Mouse (Mus musculus) liver, embryonic 18 days (tissue): Measurements from ENCODE around the gene Rnase9. TPM values are rescaled to one million over a fixed set of nuclear protein-coding genes. Genes with fewer than 3 reads are reported as not detected.

Experiments
- polyA plus RNA-seq: library from polyadenylated mRNA; depleted of rRNA; stranded (reverse); fragments of >200 nt; gene quantifications from 2 replicates; pipeline ENCODE4 v1.2.3, GENCODE M21; 2012; rRNA removed

Gene Rnase9
- not detected in 2 replicates for polyA plus RNA-seq

GRCm38 (mm10) chr14:51041769-51042168 lies at the start of gene Rnase9:
Rnase9 (minus strand) TSS chr14:51041869.

GRCm38 (mm10) chr14:51074335-51074734 lies 32.7 kb upstream of the Rnase9 start, which contains the start of gene Olfr750:
Olfr750 (minus strand) TSS chr14:51074435.

DNA sequence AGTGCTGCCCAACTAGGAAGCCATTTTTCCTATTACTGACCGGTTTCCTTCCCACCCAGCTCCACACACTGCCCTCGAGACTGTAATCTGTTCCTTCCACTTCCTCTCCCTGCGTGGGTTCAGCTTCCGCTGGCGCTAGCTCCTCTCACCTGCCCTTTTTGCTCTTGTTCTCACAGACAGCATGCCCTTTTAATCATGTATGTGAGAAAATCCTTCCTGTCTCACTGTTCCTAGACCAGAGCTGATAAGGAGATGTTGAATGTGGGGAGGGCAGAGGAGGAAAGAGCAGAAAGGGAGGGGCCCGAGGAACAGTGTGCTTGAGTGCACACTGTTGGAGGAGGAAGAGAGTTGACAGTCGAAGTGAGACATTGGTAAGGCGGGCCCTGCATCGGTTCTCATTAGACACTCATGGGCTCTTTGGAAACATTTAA lies 15.7 kb upstream of the Rnase9 start, which contains the start of gene Rnase12:
Rnase12 (minus strand) TSS at position 261 of the 431 bp plus-strand sequence.

DNA sequence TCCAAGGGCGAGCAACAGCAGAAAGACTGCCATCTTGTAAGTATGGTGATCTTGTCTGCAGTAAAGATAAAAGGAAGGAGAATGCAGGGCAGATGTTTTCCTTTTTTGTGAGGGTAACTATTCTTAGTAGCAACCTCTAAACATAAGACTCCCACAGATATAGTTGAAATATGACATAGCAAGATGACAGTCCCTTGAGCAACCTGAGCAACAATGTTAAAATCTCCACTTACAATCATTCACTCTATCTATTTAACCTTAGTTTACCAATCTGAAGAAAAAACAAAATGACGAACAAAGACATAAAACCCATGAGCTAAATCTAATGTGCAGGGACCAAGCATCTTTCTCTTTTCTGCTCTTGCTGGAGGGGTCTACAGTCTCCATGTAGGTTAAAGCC lies 8.4 kb upstream of the Rnase9 start, which contains the start of gene Rnase11:
Rnase11 (minus strand) TSS at position 101 of the 400 bp plus-strand sequence.

GRCm38 (mm10) chr14:51007152-51007801 lies 34.4 kb downstream of the Rnase9 start, which contains the start of gene Rnase10:
Rnase10 (plus strand) TSS chr14:51007751.

Other genes starting within 250 kb of the Rnase9 start
- not detected in 2 replicates for gene Ccnb1ip1, start 234.1 kb downstream of the Rnase9 start, polyA plus RNA-seq
- 26.4 and 32.7 TPM in 2 replicates for gene Parp2, start 234.0 kb downstream of the Rnase9 start, polyA plus RNA-seq
- gene Tep1, start 171.3 kb downstream of the Rnase9 start, polyA plus RNA-seq: 5.7 and 6.0 TPM in 2 replicates
- gene Klhl33, start 144.4 kb downstream of the Rnase9 start, polyA plus RNA-seq: 0.11 and 0.28 TPM in 2 replicates
- gene Osgep, start 117.0 kb downstream of the Rnase9 start, polyA plus RNA-seq: 40.4 and 47.9 TPM in 2 replicates
- 44.1 and 50.6 TPM in 2 replicates for gene Apex1, start 116.9 kb downstream of the Rnase9 start, polyA plus RNA-seq
- gene Pip4p1, start 111.0 kb downstream of the Rnase9 start, polyA plus RNA-seq: 35.0 and 41.2 TPM in 2 replicates
- 121 and 139 TPM in 2 replicates for gene Pnp, start 110.8 kb downstream of the Rnase9 start, polyA plus RNA-seq
- 103 and 127 TPM in 2 replicates for gene Gm49342, start 97.4 kb downstream of the Rnase9 start, polyA plus RNA-seq
- 6.7 and 8.1 TPM in 2 replicates for gene Pnp2, start 85.9 kb downstream of the Rnase9 start, polyA plus RNA-seq
- 0.02 and 0.05 TPM in 2 replicates for gene Rnase10, start 34.1 kb downstream of the Rnase9 start, polyA plus RNA-seq
- 0.06 TPM in 1 of 2 replicates, not detected in the other for gene Rnase11, start 8.3 kb upstream of the Rnase9 start, polyA plus RNA-seq
- 1.3 and 1.7 TPM in 2 replicates for gene Rnase12, start 15.8 kb upstream of the Rnase9 start, polyA plus RNA-seq
- gene Olfr750, start 32.6 kb upstream of the Rnase9 start, polyA plus RNA-seq: not detected in 2 replicates
- 29.7 and 48.3 TPM in 2 replicates for gene Rnase4, start 49.2 kb upstream of the Rnase9 start, polyA plus RNA-seq
- 11.6 and 17.1 TPM in 2 replicates for gene Ang, start 49.3 kb upstream of the Rnase9 start, polyA plus RNA-seq
- not detected in 2 replicates for gene Eddm3b, start 72.6 kb upstream of the Rnase9 start, polyA plus RNA-seq
- 2.6 and 4.3 TPM in 2 replicates for gene Rnase6, start 82.0 kb upstream of the Rnase9 start, polyA plus RNA-seq
- gene Rnase1, start 104.9 kb upstream of the Rnase9 start, polyA plus RNA-seq: 0.07 and 0.82 TPM in 2 replicates
- gene Rnase2b, start 120.4 kb upstream of the Rnase9 start, polyA plus RNA-seq: not detected in 2 replicates
- gene Ang2, start 157.3 kb upstream of the Rnase9 start, polyA plus RNA-seq: not detected in 2 replicates
- gene Ear14, start 161.5 kb upstream of the Rnase9 start, polyA plus RNA-seq: not detected in 2 replicates
- gene Rnase2a, start 214.2 kb upstream of the Rnase9 start, polyA plus RNA-seq: not detected in 2 replicates